Mouse (Mus musculus) WW6 (cell line): ENCODE data around the gene Cacna2d1.
A peak's percentile ranks its signal among the peaks of the same experiment; 100 is the strongest.

Experiments used
- DNase-seq: peaks from one replicate; pipeline ENCODE4 v3.0.0-alpha.2; 2013; ENCODE audit warnings: low read depth, low spot score

Gene Cacna2d1

GRCm38 (mm10) chr5:16265385-16265784 is 330.9 kb downstream of the Cacna2d1 start:
- DNase-seq, result no peak

GRCm38 (mm10) chr5:16277058-16277457 is 342.6 kb downstream of the Cacna2d1 start:
- DNase-seq, result no peak

GRCm38 (mm10) chr5:16281229-16281628 is 346.7 kb downstream of the Cacna2d1 start:
- no peak for DNase-seq

- no peak for DNase-seq
These were observed 358.7 kb downstream of the Cacna2d1 start for GRCm38 (mm10) chr5:16293223-16293622.

GRCm38 (mm10) chr5:16293825-16294224 is 359.3 kb downstream of the Cacna2d1 start:
- no peak for DNase-seq

- DNase-seq, result no peak
These were observed 360.2 kb downstream of the Cacna2d1 start for GRCm38 (mm10) chr5:16294708-16295107.

GRCm38 (mm10) chr5:16297170-16297771 is 362.8 kb downstream of the Cacna2d1 start:
- DNase-seq, result no peak

GRCm38 (mm10) chr5:16299631-16300030 is 365.1 kb downstream of the Cacna2d1 start:
- no peak for DNase-seq

GRCm38 (mm10) chr5:16309168-16310006 is 374.9 kb downstream of the Cacna2d1 start:
- peak; percentile 33 for DNase-seq

GRCm38 (mm10) chr5:16314242-16314641 is 379.8 kb downstream of the Cacna2d1 start:
- DNase-seq, result no peak

- DNase-seq, result no peak
These were observed 381.5 kb downstream of the Cacna2d1 start for GRCm38 (mm10) chr5:16315983-16316390.

GRCm38 (mm10) chr5:16317680-16318242 is 383.3 kb downstream of the Cacna2d1 start:
- DNase-seq, result no peak

- DNase-seq, result no peak
These were observed 392.1 kb downstream of the Cacna2d1 start for GRCm38 (mm10) chr5:16326610-16327009.

GRCm38 (mm10) chr5:16345393-16345792 is 410.9 kb downstream of the Cacna2d1 start:
- DNase-seq, result peak; percentile 13

- no peak for DNase-seq
These were observed 421.3 kb downstream of the Cacna2d1 start for GRCm38 (mm10) chr5:16355816-16356215.

GRCm38 (mm10) chr5:16357709-16358108 is 423.2 kb downstream of the Cacna2d1 start:
- DNase-seq, result no peak

GRCm38 (mm10) chr5:16362076-16362475 is 427.6 kb downstream of the Cacna2d1 start:
- DNase-seq, result no peak

- DNase-seq, result no peak
These were observed 428.7 kb downstream of the Cacna2d1 start for GRCm38 (mm10) chr5:16363171-16363570.

GRCm38 (mm10) chr5:16370706-16371105 is 436.2 kb downstream of the Cacna2d1 start:
- DNase-seq, result no peak

- no peak for DNase-seq
These were observed 439.5 kb downstream of the Cacna2d1 start for GRCm38 (mm10) chr5:16373966-16374365.

GRCm38 (mm10) chr5:16376329-16376908 is 441.9 kb downstream of the Cacna2d1 start:
- DNase-seq, result no peak

GRCm38 (mm10) chr5:16410011-16410410 is 475.5 kb downstream of the Cacna2d1 start:
- DNase-seq, result no peak
